Comparison of ENCODE assay signal across 8 mouse cellular contexts in the genomic region with DNA sequence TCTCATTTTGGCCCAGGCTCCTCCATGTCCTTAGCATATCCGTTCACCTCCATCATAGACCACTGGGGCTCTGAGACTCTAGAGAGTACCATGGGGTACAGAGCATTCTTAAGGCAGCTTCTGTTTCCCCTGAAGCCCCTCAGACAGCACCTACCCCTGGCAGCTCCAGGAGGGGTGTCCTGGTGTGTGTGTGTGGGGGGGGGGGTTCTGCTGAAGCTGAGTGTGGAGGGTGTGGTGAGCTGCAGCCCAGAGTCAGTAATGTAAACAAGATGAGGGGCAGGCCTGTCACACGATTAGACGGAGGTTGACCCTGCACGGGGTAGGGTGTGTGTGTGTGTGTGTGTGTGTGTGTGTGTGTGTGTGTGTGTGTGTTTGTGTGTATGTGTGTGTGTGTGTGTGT. TPM values are rescaled to one million over a fixed set of nuclear protein-coding genes. Genes with fewer than 3 reads are reported as not detected.
DNase-seq lines count a peak whose midpoint lies in the region; ATAC-seq and TF ChIP-seq lines count a peak whose summit lies in the region.

No protein-coding gene starts in this region.

- no peak for DNase-seq in heart, embryonic 10.5 days (ENCODE audit: low spot score)
- no peak for DNase-seq in heart, postnatal 14 days
- DNase-seq in hindbrain, postnatal 0 days (ENCODE audit: low spot score) = no peak
- DNase-seq in adrenal gland, postnatal 36 days = no peak
- no peak for DNase-seq in cerebellum, adult 8-10 months

- ATAC-seq in midbrain, embryonic 12.5 days (ENCODE audit: low FRiP score, low read depth) = peak; percentile 62; the same call in 1 of the 2 replicates
- no peak for ATAC-seq in midbrain, embryonic 15.5 days (replicated peaks)
- 0 out of 2 replicates have a peak, but pooled peaks have one; percentile 32 for ATAC-seq in hindbrain, postnatal 0 days
- ATAC-seq in stomach, embryonic 15.5 days (ENCODE audit: insufficient read depth, low FRiP score, low read depth) = peak; percentile 49

- H3K36me3 ChIP-seq in heart, embryonic 10.5 days = no peaks in the 10 kb centered on the region
- no peaks in the 10 kb centered on the region for H3K36me3 ChIP-seq in midbrain, embryonic 12.5 days
- no peaks in the 10 kb centered on the region for H3K36me3 ChIP-seq in midbrain, embryonic 15.5 days (replicated peaks)
- no peaks in the 10 kb centered on the region for H3K36me3 ChIP-seq in hindbrain, postnatal 0 days (ENCODE audit: insufficient read depth, low read length)
- no peaks in the 10 kb centered on the region for H3K36me3 ChIP-seq in stomach, embryonic 15.5 days

- TF ChIP-seq CTCF in hindbrain, postnatal 0 days (IDR thresholded peaks at IDR 0.05; ENCODE audit: low read depth) = no peak

- no peaks in the 10 kb centered on the region for H3K9me3 ChIP-seq in heart, embryonic 10.5 days
- no peaks in the 10 kb centered on the region for H3K9me3 ChIP-seq in midbrain, embryonic 12.5 days
- H3K9me3 ChIP-seq in midbrain, embryonic 15.5 days = no peaks in the 10 kb centered on the region
- no peaks in the 10 kb centered on the region for H3K9me3 ChIP-seq in hindbrain, postnatal 0 days (ENCODE audit: low read length)
- H3K9me3 ChIP-seq in stomach, embryonic 15.5 days = no peaks in the 10 kb centered on the region

- H3K27me3 ChIP-seq in heart, embryonic 10.5 days (ENCODE audit: insufficient read depth, poor library complexity, severe bottlenecking) = peaks cover 41% of the 10 kb centered on the region
- H3K27me3 ChIP-seq in midbrain, embryonic 12.5 days = no peaks in the 10 kb centered on the region; the same call in 1 of the 2 replicates
- H3K27me3 ChIP-seq in midbrain, embryonic 15.5 days (replicated peaks) = no peaks in the 10 kb centered on the region
- H3K27me3 ChIP-seq in hindbrain, postnatal 0 days (ENCODE audit: insufficient read depth, low read length) = no peaks in the 10 kb centered on the region
- H3K27me3 ChIP-seq in stomach, embryonic 15.5 days (replicated peaks) = no peaks in the 10 kb centered on the region

- WGBS in heart, embryonic 10.5 days = 22% methylated on average over 4 of the region's 4 CpGs
- 32% methylated on average over 2 of the region's 4 CpGs for WGBS in midbrain, embryonic 12.5 days
- 40% methylated on average over 4 of the region's 4 CpGs for WGBS in midbrain, embryonic 15.5 days
- WGBS in hindbrain, postnatal 0 days = 39% methylated on average over 4 of the region's 4 CpGs
- WGBS in stomach, embryonic 15.5 days = 10% methylated on average over 4 of the region's 4 CpGs

- H3K27ac ChIP-seq in heart, embryonic 10.5 days = peak overlapping the region; percentile 83
- H3K27ac ChIP-seq in midbrain, embryonic 12.5 days (replicated peaks) = no peak overlapping the region
- H3K27ac ChIP-seq in midbrain, embryonic 15.5 days = no peak overlapping the region
- H3K27ac ChIP-seq in hindbrain, postnatal 0 days = no peak overlapping the region
- H3K27ac ChIP-seq in stomach, embryonic 15.5 days = no peak overlapping the region; the same call in 1 of the 2 replicates

- intact Hi-C loops in heart, postnatal 14 days (cut with DNase I) = no loop called here

- no peak overlapping the region for H3K9ac ChIP-seq in midbrain, embryonic 12.5 days (replicated peaks)
- H3K9ac ChIP-seq in midbrain, embryonic 15.5 days = no peak overlapping the region
- no peak overlapping the region for H3K9ac ChIP-seq in hindbrain, postnatal 0 days (replicated peaks; ENCODE audit: low read length)
- H3K9ac ChIP-seq in stomach, embryonic 15.5 days = no peak overlapping the region

- peaks cover 40% of the 10 kb centered on the region for H3K4me1 ChIP-seq in heart, embryonic 10.5 days
- H3K4me1 ChIP-seq in midbrain, embryonic 12.5 days = peaks cover 23% of the 10 kb centered on the region
- H3K4me1 ChIP-seq in midbrain, embryonic 15.5 days = peaks cover 6% of the 10 kb centered on the region
- 0 out of 2 replicates have a peak, but pooled peaks cover 3% of the 10 kb centered on the region for H3K4me1 ChIP-seq in hindbrain, postnatal 0 days (ENCODE audit: insufficient read depth, low read length)
- H3K4me1 ChIP-seq in stomach, embryonic 15.5 days = peaks cover 16% of the 10 kb centered on the region

- no peak overlapping the region for H3K4me3 ChIP-seq in heart, embryonic 10.5 days
- H3K4me3 ChIP-seq in midbrain, embryonic 12.5 days = no peak overlapping the region
- no peak overlapping the region for H3K4me3 ChIP-seq in midbrain, embryonic 15.5 days
- H3K4me3 ChIP-seq in hindbrain, postnatal 0 days (ENCODE audit: low read length) = no peak overlapping the region
- H3K4me3 ChIP-seq in stomach, embryonic 15.5 days (replicated peaks) = no peak overlapping the region

- H3K4me2 ChIP-seq in midbrain, embryonic 12.5 days (replicated peaks) = no peak overlapping the region
- no peak overlapping the region for H3K4me2 ChIP-seq in midbrain, embryonic 15.5 days
- H3K4me2 ChIP-seq in hindbrain, postnatal 0 days (ENCODE audit: low read depth, low read length) = no peak overlapping the region
- no peak overlapping the region for H3K4me2 ChIP-seq in stomach, embryonic 15.5 days

RNA-seq across cellular contexts. Expression of gene Fhdc1, which starts 18.5 kb away (rescaled TPM):
- polyA plus RNA-seq in heart, embryonic 10.5 days (2016; fragmentation: Nextera tagmentation; extraction: Ambion mirVana) = 1.2 and 2.0 TPM in 2 replicates
- 1 to 10 TPM in 1 of 2 experiments, under 1 TPM in 1; 0.66 to 1.7 TPM for total RNA-seq in heart, postnatal 14 days (2021)
- 3.2 and 4.9 TPM in 2 replicates for polyA plus RNA-seq in midbrain, embryonic 12.5 days (2016; fragmentation: Nextera tagmentation; extraction: Ambion mirVana)
- 5.0 and 5.5 TPM in 2 replicates for polyA plus RNA-seq in midbrain, embryonic 15.5 days (2015; fragmentation: Nextera tagmentation; extraction: Ambion mirVana)
- 7.7 and 8.4 TPM in 2 replicates for total RNA-seq in hindbrain, postnatal 0 days (2014; rRNA removed)
- 3.2 and 3.5 TPM in 2 replicates for polyA plus RNA-seq in hindbrain, postnatal 0 days (2015; fragmentation: Nextera tagmentation; extraction: Ambion mirVana)
- 11.1 and 13.6 TPM in 2 replicates for polyA plus RNA-seq in stomach, embryonic 15.5 days (2015; fragmentation: Nextera tagmentation; extraction: Ambion mirVana)
- 10 to 100 TPM in 1 of 2 experiments, 1 to 10 TPM in 1; 2.8 to 15.7 TPM for total RNA-seq in adrenal gland, postnatal 36 days (2021)
